Mouse (Mus musculus) liver, postnatal 0 days (tissue): ENCODE results near the gene Fuz.

Experiments
- CTCF ChIP-seq: sonication (generic); IDR thresholded peaks from 2 replicates; pipeline ENCODE4 v1.5.1; 2016; ENCODE audit warnings: antibody characterized with exemption, low read depth
- EP300 ChIP-seq: IDR thresholded peaks from 2 replicates; pipeline ENCODE4 v1.6.1; 2016; ENCODE audit warnings: antibody characterized with exemption, low read depth, mild to moderate bottlenecking

- TF ChIP-seq CTCF (no peak), EP300 (no peak)
These were observed 620 bp downstream of the Fuz start for GRCm38 (mm10) chr7:44896499-44896898.
